8 mouse cellular contexts compared by ENCODE assay signal in genomic region chr2:167630421-167630820, GRCm38 (mm10). TPM values are rescaled to one million over a fixed set of nuclear protein-coding genes. Genes with fewer than 3 reads are reported as not detected.
DNase-seq lines count a peak whose midpoint lies in the region; ATAC-seq and TF ChIP-seq lines count a peak whose summit lies in the region.

No protein-coding gene starts in this region.

- DNase-seq in left cerebral cortex, adult 2 months (ENCODE audit: extremely low spot score in 1 of 2, low spot score in 2 of 2), result no peak
- no peak for DNase-seq in left cerebral cortex, postnatal 36 days (ENCODE audit: low spot score in 2 of 2)
- no peak for DNase-seq in limb, embryonic 10.5 days (ENCODE audit: low spot score)
- no peak for DNase-seq in frontal cortex, adult 2 months (ENCODE audit: extremely low spot score in 1 of 2, low spot score in 1 of 2)
- no peak for DNase-seq in left cerebral cortex, postnatal 4 days

- no peak overlapping the region; the same call in 1 of the 2 replicates for H3K27ac ChIP-seq in left cerebral cortex, adult 2 months
- peak overlapping the region; percentile 88 for H3K27ac ChIP-seq in embryonic facial prominence, embryonic 15.5 days (replicated peaks)
- H3K27ac ChIP-seq in limb, embryonic 10.5 days, result peak overlapping the region; percentile 97
- no peak overlapping the region for H3K27ac ChIP-seq in neural tube, embryonic 15.5 days (replicated peaks)

- peaks cover 17% of the 10 kb centered on the region; the same call in 1 of the 2 replicates for H3K36me3 ChIP-seq in embryonic facial prominence, embryonic 15.5 days
- peaks cover 39% of the 10 kb centered on the region for H3K36me3 ChIP-seq in limb, embryonic 10.5 days
- H3K36me3 ChIP-seq in neural tube, embryonic 15.5 days, result peaks cover 5% of the 10 kb centered on the region; the same call in 1 of the 2 replicates

- TF ChIP-seq CTCF in left cerebral cortex, adult 2 months (IDR thresholded peaks at IDR 0.05), result no peak

- intact Hi-C loops in left cerebral cortex, adult 2 months (cut with DNase I), result no loop called here
- intact Hi-C loops in left cerebral cortex, postnatal 36 days (cut with DNase I), result no loop called here
- intact Hi-C loops in left cerebral cortex, postnatal 4 days (cut with DNase I), result no loop called here

- H3K4me2 ChIP-seq in embryonic facial prominence, embryonic 15.5 days (replicated peaks), result peak overlapping the region; percentile 75
- peak overlapping the region; percentile 84 for H3K4me2 ChIP-seq in neural tube, embryonic 15.5 days

- peak overlapping the region; percentile 95 for H3K4me3 ChIP-seq in left cerebral cortex, adult 2 months
- peak overlapping the region; percentile 93 for H3K4me3 ChIP-seq in embryonic facial prominence, embryonic 15.5 days (replicated peaks)
- peak overlapping the region; percentile 87 for H3K4me3 ChIP-seq in limb, embryonic 10.5 days
- peak overlapping the region; percentile 88 for H3K4me3 ChIP-seq in neural tube, embryonic 15.5 days (replicated peaks)

- no peaks in the 10 kb centered on the region for H3K9me3 ChIP-seq in embryonic facial prominence, embryonic 15.5 days (replicated peaks)
- no peaks in the 10 kb centered on the region for H3K9me3 ChIP-seq in limb, embryonic 10.5 days (replicated peaks)
- H3K9me3 ChIP-seq in neural tube, embryonic 15.5 days (replicated peaks), result no peaks in the 10 kb centered on the region

- 62% methylated on average over 5 of the region's 5 CpGs for WGBS in embryonic facial prominence, embryonic 15.5 days
- 76% methylated on average over 5 of the region's 5 CpGs for WGBS in limb, embryonic 10.5 days
- WGBS in neural tube, embryonic 15.5 days, result 76% methylated on average over 5 of the region's 5 CpGs

- no peaks in the 10 kb centered on the region for H3K27me3 ChIP-seq in embryonic facial prominence, embryonic 15.5 days
- no peaks in the 10 kb centered on the region for H3K27me3 ChIP-seq in limb, embryonic 10.5 days (ENCODE audit: low read depth, poor library complexity, severe bottlenecking)
- H3K27me3 ChIP-seq in neural tube, embryonic 15.5 days (replicated peaks), result no peaks in the 10 kb centered on the region

- H3K4me1 ChIP-seq in embryonic facial prominence, embryonic 15.5 days, result peaks cover 58% of the 10 kb centered on the region
- peaks cover 56% of the 10 kb centered on the region for H3K4me1 ChIP-seq in limb, embryonic 10.5 days
- peaks cover 71% of the 10 kb centered on the region for H3K4me1 ChIP-seq in neural tube, embryonic 15.5 days

- ATAC-seq in embryonic facial prominence, embryonic 15.5 days (ENCODE audit: insufficient number of reproducible peaks, low FRiP score, low TSS enrichment, low read depth), result no peak
- no peak for ATAC-seq in neural tube, embryonic 15.5 days (ENCODE audit: low FRiP score)
- no peak for ATAC-seq in inflammation-experienced regulatory T-cells, adult 6 months

- H3K9ac ChIP-seq in embryonic facial prominence, embryonic 15.5 days, result peak overlapping the region; percentile 87; the same call in 1 of the 2 replicates
- H3K9ac ChIP-seq in neural tube, embryonic 15.5 days (replicated peaks), result peak overlapping the region; percentile 91

RNA-seq across cellular contexts. Expression of gene Ube2v1, which starts 1.5 kb away (rescaled TPM):
- 100 to 1,000 TPM; 244 to 274 TPM for total RNA-seq in left cerebral cortex, adult 2 months (2021)
- 100 to 1,000 TPM; 246 to 259 TPM for total RNA-seq in left cerebral cortex, postnatal 36 days (2021)
- polyA plus RNA-seq in embryonic facial prominence, embryonic 15.5 days (2015; fragmentation: Nextera tagmentation; extraction: Ambion mirVana), result 292 and 294 TPM in 2 replicates
- 375 and 404 TPM in 2 replicates for polyA plus RNA-seq in limb, embryonic 10.5 days (2016; fragmentation: Nextera tagmentation; extraction: Ambion mirVana)
- 351 and 371 TPM in 2 replicates for polyA plus RNA-seq in neural tube, embryonic 15.5 days (2015; fragmentation: Nextera tagmentation; extraction: Ambion mirVana)
- polyA plus RNA-seq in inflammation-experienced regulatory T-cells, adult 6 months (2017; shearing (Covaris generic)), result 100 to 1,000 TPM; 370 to 426 (median 380) TPM
- polyA plus RNA-seq in frontal cortex, adult 2 months (2012; rRNA removed), result 250 and 280 TPM in 2 replicates
- 100 to 1,000 TPM; 217 TPM for total RNA-seq in left cerebral cortex, postnatal 4 days (2021)

RNA-seq across cellular contexts. Expression of gene Gm20431, which starts 30.9 kb away (rescaled TPM):
- 10 to 100 TPM; 29.1 to 38.0 TPM for total RNA-seq in left cerebral cortex, adult 2 months (2021)
- 10 to 100 TPM; 42.3 to 46.8 TPM for total RNA-seq in left cerebral cortex, postnatal 36 days (2021)
- 6.1 and 10.0 TPM in 2 replicates for polyA plus RNA-seq in embryonic facial prominence, embryonic 15.5 days (2015; fragmentation: Nextera tagmentation; extraction: Ambion mirVana)
- 1.0 and 4.0 TPM in 2 replicates for polyA plus RNA-seq in limb, embryonic 10.5 days (2016; fragmentation: Nextera tagmentation; extraction: Ambion mirVana)
- polyA plus RNA-seq in neural tube, embryonic 15.5 days (2015; fragmentation: Nextera tagmentation; extraction: Ambion mirVana), result 8.0 and 13.8 TPM in 2 replicates
- not detected for polyA plus RNA-seq in inflammation-experienced regulatory T-cells, adult 6 months (2017; shearing (Covaris generic))
- 0.88 TPM in 1 of 2 replicates, not detected in the other for polyA plus RNA-seq in frontal cortex, adult 2 months (2012; rRNA removed)
- 10 to 100 TPM; 30.8 to 32.7 TPM for total RNA-seq in left cerebral cortex, postnatal 4 days (2021)

RNA-seq across cellular contexts. Expression of gene Cebpb, which starts 58.3 kb away (rescaled TPM):
- total RNA-seq in left cerebral cortex, adult 2 months (2021), result 10 to 100 TPM; 15.1 to 19.2 TPM
- total RNA-seq in left cerebral cortex, postnatal 36 days (2021), result 10 to 100 TPM; 12.9 to 18.8 TPM
- 41.9 and 42.0 TPM in 2 replicates for polyA plus RNA-seq in embryonic facial prominence, embryonic 15.5 days (2015; fragmentation: Nextera tagmentation; extraction: Ambion mirVana)
- polyA plus RNA-seq in limb, embryonic 10.5 days (2016; fragmentation: Nextera tagmentation; extraction: Ambion mirVana), result 1.2 and 2.2 TPM in 2 replicates
- 2.5 and 3.4 TPM in 2 replicates for polyA plus RNA-seq in neural tube, embryonic 15.5 days (2015; fragmentation: Nextera tagmentation; extraction: Ambion mirVana)
- polyA plus RNA-seq in inflammation-experienced regulatory T-cells, adult 6 months (2017; shearing (Covaris generic)), result 1 to 10 TPM in 2 of 3 experiments, under 1 TPM in 1; 0.65 to 3.2 (median 2.1) TPM
- polyA plus RNA-seq in frontal cortex, adult 2 months (2012; rRNA removed), result 14.5 and 14.9 TPM in 2 replicates
- 1 to 10 TPM; 3.8 to 5.5 TPM for total RNA-seq in left cerebral cortex, postnatal 4 days (2021)

RNA-seq across cellular contexts. Expression of gene Tmem189, which starts 59.2 kb away (rescaled TPM):
- total RNA-seq in left cerebral cortex, adult 2 months (2021), result 10 to 100 TPM; 42.3 to 43.0 TPM
- total RNA-seq in left cerebral cortex, postnatal 36 days (2021), result 10 to 100 TPM; 45.2 to 48.3 TPM
- polyA plus RNA-seq in embryonic facial prominence, embryonic 15.5 days (2015; fragmentation: Nextera tagmentation; extraction: Ambion mirVana), result 43.7 and 44.3 TPM in 2 replicates
- polyA plus RNA-seq in limb, embryonic 10.5 days (2016; fragmentation: Nextera tagmentation; extraction: Ambion mirVana), result 41.9 and 43.2 TPM in 2 replicates
- 41.4 and 44.1 TPM in 2 replicates for polyA plus RNA-seq in neural tube, embryonic 15.5 days (2015; fragmentation: Nextera tagmentation; extraction: Ambion mirVana)
- polyA plus RNA-seq in inflammation-experienced regulatory T-cells, adult 6 months (2017; shearing (Covaris generic)), result 10 to 100 TPM; 12.5 to 16.8 (median 12.8) TPM
- polyA plus RNA-seq in frontal cortex, adult 2 months (2012; rRNA removed), result 71.5 and 75.7 TPM in 2 replicates
- total RNA-seq in left cerebral cortex, postnatal 4 days (2021), result 10 to 100 TPM; 37.6 to 39.2 TPM

Comparison
In these comparisons a context has a peak if more than half of its experiments do, and no peak if none do; other contexts are left out.
1. H3K27ac ChIP-seq: peak in embryonic facial prominence, embryonic 15.5 days (single experiment) and limb, embryonic 10.5 days (single experiment); none in left cerebral cortex, adult 2 months (single experiment) and neural tube, embryonic 15.5 days (single experiment).
2. Peak in every context shown above with its lines, with median percentiles within 50 percentile points of each other: H3K4me3 ChIP-seq.